Mouse (Mus musculus) spleen, postnatal 4 days (tissue): ENCODE results near the gene Tmbim6.

Experiments used
- DNase-seq, 2 experiments: peaks; one replicate each; pipeline ENCODE4 v3.0.0; 2022; ENCODE audit warnings: low spot score in 2 of 2

The Tmbim6 gene

DNA sequence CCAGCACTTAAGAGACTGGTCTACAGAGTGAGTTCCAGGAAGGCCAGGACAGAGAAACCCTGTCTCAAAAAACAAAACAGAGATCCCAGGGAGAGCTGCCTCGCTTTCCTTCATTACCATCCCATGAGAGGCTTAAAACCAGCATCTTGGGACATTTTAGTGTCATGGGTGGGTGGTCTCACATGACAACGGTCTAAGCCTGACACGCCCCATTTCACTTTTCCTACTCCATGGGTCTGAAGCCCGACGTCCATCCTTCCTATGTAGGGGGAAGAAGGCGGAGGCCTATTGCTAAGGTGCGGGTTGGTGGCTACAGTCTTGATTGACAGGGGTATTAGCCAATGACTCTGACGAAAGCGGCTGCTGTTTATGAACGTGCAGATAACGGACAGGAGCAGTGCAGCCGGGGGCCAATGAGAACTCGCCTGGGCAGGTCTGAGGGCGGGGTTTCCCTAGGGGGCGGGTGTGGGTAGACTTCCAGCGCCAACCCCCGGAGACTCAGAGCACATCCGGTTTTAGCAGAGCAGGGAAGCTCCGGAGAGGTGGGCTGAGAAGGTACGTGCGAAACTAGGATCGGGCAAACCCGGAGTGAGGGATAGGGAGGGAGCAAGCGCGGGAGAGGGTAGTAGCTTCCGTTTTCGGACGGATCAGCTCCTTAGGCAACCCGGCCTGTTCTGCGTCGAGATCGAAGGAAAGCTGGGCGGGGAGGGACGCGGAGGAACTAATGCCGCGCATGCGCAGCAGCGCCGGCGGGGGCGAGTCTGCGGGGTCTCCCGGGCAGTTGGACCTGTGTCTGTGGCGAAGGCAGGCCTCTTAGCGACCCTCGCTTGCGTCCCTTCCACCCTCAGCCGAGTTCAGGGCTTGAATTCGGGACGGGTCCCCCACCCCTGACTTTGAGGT is at the start of gene Tmbim6:
Tmbim6 (plus strand) TSS at position 397 of the 900 bp plus-strand sequence.
- DNase-seq, result peak; percentile 99

DNA sequence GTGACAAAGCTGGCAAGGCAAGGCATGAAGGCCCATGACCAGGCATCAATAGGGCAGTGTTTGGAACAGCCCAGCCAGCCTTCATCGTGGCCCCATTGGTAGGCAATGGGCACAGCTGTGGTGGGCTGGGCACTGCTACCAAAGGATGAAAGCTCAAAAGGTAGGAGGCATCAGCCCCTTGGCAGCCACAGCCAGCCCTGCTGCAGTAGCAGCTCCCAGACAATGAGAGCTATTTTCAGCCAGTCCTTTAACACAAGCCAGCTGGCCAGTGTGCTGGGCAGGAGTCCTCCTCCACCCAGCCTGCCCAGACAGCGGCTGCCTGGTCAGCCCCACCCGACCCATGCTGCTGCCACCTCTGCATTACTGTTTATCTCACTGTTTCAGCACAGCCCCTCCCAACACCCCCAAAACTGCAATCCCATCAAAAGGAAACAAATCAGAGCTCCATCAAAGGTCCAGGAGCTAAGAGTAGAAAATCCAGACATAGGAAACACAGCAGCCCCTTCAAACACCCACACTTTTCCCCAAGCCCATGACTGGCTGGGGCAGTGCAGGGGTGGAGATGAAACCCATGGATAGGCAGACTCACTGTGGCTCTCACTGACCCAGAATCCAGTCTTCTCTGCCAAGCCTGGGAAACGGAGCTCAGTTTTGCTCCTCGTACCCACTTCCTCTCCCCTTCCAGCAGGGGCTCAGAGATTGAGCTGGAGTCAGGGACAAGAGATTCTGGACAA is 49.1 kb upstream of the Tmbim6 start:
- DNase-seq, result no peak

DNA sequence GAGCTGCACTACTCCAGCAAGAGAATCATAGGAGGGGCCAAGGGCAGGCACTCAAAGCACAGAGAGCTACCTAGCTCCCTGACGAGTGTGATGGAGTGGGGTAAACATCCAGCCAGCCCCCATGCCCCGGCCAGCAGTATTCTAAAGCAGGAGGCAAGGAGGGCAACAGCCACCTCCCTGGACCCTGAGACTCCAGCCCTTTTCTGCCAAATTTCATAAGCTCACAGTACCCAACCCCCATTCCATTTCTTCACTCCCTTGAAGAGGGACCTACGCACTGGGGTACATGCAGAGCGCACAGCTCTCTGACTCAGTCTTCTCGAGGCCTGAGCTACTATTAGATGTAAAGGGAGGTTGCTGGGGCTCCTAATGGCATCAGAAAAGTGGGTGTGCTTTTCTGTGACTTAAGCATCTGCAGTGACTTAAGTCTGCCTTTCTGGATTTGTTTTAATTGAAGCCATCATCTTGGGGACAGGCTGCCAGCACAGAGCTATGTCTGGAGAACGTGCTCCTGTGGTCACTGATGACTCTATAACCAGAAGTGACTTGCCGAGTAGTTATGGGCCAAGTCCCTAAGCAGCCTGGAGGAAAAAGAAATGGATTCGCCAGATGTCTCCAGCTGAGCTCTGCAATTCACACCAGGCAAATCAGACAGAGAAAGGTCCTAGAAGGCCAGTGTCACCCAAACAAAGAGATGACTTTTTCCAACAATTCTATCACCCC is 48.4 kb upstream of the Tmbim6 start:
- no peak for DNase-seq

DNA sequence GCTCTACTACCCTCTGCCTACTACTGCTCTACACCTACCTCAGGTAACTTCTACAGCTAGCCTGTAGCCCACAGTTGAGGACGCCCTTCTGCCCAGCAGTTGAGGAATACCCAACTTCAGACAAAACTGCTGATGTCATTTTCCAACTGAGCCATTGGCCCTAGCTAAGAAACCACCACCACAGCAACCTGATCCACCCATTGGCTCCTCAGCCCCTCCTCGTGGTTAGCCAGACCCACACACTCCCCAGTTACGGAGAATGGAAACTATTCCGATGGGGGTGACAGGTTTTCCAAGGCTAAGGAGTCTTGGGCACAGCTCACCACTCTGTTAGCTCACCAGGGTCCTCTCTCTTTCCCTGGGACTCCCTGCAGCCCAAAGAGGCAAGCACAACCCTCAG is 47.7 kb upstream of the Tmbim6 start:
- DNase-seq, result no peak

DNA sequence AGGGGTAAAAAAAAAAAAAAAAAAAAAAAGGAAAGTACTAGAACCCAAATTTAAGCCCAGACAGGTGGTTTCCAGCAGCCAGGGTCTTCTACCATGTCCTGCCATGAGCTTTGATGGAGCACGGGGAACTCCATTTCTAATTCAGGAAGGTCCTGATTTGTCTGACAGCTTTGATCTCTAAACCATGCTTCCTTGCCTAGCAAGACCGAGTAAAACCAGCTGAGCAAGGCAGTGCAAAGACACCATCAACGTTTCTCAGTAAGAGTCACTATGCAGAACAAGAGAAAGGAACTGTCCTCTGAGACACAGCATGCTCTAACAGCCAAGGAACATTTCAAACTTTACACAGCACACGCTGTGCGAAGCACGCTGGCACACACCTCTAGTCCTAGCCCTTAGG is 41.1 kb upstream of the Tmbim6 start:
- DNase-seq, result no peak

DNA sequence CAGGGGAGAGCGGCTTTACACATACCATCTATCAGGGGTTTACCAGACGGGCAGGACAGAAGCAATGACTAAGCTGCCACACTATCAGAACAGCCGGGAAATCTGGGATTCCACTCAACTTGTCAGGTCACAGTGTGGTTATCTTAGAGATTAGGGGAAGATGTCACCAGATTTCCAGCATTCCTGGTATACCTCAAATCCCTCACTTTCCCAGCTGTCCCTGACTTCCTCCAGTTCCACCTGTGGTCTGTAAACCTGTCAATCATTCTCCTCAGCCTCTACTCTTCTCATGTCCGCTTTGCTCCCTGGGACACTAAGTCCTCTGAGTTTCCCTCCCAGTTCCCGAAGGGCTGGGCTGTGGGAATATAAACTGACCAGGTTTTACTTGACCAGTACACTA is 40.4 kb upstream of the Tmbim6 start:
- no peak for DNase-seq

DNA sequence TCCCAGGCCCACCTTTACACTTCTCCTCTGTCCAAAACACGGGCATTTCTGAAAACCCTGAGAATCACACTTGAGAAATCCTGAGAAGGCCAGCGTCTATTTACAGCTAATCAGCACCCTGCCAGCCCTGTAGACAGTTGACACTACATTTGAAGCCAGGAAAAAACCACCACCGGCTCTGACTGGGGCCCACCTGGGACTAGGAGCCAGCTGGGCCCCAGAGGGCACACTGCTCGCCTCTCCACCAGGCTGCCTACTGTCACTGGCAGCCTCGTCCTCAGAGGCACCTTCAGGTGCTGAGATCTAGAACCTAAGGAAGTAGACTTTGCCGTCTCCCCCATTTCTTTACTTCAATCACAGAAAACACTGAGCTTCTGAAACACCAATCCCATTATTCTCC is 37.0 kb upstream of the Tmbim6 start:
- no peak for DNase-seq

DNA sequence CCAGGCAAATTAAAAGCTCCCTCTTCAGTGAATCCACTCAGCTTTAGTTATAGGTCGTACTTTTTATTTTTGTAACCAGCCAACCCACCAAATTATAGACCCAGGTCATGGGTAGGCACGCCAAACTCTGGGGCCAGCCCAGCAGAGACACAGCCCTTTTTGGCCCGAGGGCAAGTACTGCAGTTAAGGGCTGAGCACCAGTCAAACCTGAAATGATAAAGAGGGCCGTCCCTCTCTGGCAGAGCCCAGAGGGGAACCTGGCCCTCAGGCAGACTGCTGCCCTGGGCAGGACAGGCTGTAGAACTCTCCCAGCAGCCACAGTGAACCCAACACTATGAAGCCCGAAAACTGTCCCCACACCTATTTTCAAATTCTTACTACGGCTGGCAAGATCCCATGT is 36.2 kb upstream of the Tmbim6 start:
- DNase-seq, result no peak

DNA sequence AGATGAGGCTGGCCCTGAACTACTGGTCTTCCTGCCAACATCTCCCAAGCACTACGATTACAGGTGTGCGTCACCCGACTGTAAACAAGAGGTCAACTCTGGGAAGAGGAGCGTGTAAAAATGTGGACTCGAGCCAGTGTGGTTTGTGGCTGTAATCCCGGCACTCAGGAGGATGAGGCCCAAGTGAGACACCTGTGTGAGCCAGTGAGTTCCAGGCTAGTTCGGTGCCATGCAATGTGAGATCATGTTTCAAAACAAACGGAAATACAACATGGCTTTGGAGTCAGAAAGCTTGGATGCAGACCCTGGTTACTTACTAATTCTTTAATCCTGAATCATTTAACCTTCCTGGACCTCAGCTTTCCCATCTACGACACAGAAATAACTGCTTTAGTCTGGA is 33.7 kb upstream of the Tmbim6 start:
- no peak for DNase-seq

DNA sequence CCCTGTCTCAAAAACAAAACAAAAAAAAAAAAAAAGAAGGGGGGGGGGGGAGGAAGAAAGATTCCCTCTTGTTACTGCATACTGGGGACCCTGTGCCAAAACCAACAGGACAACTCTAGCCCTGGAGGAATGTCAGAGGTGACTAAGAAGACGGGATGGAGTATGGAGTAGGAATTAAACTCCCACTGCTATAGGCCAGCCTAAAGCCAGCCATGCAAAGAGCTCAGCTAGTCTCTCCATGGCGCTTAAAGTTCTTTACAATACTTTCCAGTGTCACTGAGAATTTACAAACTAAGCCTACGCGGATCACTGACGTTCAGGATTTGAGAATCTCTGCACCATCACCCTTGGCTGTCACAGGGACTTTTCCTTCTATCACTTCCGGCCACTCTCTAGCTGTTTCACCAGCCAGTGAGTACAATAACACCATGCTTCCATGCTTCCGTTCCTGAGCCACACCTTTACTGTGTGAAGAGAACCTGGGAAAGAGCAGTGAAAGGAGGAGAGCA is 28.6 kb upstream of the Tmbim6 start:
- DNase-seq, result no peak

DNA sequence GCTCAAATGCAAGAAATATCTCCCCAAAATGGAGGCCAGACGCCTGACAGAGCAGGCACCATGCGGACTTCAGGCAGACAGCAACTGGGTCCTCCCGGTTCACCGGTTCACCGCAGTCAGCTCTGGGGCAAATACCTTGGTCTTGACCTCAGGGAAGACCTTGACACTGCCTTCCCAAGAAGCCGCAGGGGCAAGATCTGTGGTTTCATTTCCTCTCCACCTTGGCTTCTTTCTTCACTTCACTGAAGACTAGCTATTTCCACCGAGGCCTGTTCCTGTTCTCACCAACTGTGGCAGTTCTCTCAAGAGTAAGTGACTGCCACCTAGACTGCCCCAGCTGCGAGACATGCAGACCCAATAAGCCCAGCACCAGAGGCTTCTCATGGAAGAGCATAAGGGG is 27.8 kb upstream of the Tmbim6 start:
- DNase-seq, result peak in 1 of 2 experiments; percentile 50

DNA sequence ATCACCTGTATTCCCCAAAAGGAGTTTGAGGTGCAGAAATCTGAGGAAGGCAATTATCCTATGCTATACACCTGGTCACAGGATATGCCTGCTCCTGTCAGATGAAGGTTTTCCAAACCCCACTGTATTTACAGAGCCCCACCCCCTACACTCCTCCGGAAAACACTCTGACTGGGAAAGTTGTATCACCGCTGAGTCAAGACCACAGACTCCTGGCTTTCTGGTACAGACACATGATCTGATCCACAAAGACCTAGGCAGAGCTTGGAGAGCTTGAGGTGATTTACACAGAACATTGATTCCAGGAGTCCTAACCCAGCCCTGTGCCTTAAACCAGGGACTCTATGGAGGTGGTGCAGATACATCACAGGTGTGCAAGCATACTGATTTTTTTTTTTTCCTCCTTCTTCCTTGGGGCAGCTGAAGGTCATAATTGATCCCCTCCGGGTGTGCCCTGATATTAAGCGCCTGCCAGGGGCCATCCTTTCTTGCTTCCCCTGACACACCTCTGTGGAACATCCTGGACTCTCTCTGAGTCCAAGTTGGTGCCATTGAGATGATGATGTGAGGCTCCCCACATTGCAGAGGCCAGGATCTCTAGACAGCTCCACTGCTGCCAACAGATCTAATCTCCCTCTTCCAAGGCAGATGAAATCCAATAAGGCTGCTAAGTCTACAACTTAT is 24.0 kb upstream of the Tmbim6 start:
- no peak for DNase-seq

DNA sequence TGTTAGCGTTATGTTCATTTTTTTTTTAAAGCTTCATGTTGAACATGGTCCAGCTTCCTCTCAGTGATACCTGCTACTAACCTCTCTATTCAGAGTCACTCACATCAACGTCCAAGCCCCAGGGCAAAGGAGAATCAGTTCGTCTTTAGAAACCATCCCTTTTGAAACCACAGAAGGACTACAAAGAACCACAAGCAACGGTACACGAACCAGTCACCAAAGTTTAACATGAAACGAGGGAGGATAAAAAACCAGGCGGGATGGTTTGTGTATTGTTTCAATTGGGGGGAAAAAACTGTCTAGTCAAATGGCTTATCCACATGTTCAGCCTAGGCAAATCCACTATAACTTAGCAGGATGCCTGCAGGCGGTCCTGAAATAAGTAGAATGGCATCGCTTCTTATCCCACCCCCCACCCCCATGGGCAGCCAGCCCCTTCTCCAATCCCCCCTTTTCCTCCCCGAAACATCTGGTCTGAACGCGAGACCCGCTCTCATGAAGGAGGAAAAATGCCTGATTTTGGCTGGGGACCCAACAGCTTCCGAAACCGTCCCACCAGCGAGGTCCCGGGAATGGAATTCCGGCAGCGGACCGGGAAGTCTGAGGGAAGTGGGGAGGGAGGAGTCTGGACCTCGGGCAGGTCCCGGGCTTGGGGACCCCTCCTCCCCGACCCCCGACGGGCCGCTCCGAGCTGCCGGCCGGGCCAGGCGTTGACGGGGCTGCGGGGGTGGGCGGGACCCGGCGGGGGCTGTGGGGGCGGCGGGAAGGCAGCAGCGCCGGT is 23.1 kb upstream of the Tmbim6 start:
- peak in 1 of 2 experiments; percentile 69 for DNase-seq

DNA sequence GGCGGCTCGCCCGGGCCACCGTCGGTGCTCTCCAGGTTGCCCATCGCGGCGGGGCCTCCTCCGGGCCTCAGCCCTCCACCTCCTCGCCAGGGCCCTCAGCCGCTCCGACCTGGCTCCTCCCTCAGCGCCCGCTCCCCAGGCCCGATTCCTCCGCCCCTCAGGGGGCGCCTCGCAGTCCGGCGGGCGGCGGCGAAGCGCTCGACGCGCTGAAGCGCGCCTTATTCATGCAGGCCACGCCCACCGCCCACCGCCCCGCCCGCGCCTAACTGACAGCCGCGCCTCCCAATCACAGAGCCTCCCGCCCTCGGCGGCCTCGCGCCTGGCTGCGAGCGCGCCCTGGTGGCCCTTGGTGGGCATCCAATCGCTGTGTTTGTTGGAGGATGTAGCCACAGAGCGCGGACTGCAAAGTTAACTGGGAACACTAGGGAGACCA is 22.4 kb upstream of the Tmbim6 start, which contains the start of gene Fmnl3:
Fmnl3 (minus strand) TSS at position 224 of the 433 bp plus-strand sequence.
- peak; percentile 93 to 99 for DNase-seq

DNA sequence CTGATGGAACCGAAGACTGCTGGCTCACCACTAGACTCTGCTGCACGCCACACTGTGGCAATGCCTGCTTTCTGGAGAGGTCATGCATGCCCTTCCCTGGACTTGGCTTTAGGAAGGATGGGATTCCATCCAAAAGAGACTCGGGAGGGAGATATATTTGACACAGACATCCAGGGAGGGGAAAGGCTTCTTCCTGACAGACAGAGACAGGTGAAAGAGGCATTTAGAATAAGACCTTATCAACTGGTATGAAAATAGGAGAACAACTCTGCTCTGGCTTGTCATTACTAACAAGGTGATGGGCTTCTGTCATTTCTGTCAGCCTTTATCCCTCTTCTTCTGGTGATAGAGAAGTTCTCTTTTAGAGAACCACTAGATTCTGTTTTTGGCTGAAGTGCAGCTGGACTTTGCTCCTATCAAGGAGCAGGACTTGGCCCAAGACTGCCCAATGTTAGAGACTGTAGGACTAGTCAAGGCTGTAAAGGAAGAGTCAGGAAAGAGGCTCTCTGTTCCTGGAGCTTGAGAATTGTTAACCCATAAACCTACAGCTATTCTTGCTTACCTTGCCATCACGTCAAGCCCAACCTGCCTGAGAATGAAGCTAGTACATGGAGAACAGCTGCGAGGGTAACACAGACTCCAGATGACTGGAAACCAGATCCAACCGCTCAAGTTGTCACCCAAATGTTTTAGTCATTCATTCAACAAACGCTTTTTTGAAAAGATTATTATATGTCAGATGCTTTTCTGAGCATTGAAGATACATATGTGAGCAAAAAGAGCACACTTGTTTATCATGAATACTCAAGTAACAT is 20.9 kb upstream of the Tmbim6 start:
- DNase-seq, result no peak

DNA sequence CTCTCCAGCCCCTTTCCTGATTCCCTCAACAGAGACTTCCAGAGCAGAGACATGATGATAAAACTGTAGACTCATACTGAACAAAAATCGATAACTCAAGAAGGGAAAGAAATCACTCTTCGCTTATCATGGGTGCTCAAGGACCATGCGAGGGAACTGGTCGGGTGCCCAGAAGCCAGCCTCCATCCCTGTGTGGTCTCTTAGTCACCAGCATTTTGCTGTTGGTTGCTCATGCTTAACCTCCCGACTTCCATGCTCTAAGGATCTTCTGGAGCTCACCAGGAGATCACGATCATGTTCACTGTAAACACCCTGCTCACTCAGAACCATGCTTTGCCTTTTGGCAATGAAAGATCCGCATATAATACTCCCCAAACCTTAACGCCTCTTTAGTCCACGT is 19.9 kb upstream of the Tmbim6 start:
- DNase-seq, result no peak

DNA sequence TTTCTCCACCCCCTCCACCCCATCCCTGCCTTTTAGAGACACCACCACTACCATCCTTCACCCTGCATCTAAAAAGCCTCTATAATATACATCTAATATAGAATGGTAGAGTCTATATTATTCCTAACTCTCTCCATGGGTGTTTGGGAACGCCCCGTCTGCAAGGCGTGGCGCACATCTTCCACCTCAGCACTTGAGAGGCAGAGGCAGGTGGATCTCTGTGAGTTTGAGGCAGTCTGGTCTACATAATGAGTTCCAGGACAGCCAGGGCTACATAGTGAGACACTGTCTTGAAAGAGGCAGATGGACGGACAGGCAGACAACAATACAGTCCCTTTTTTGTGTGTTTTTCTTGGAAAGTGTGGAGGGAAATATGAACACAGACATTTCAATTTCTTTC is 17.6 kb upstream of the Tmbim6 start:
- DNase-seq, result no peak

DNA sequence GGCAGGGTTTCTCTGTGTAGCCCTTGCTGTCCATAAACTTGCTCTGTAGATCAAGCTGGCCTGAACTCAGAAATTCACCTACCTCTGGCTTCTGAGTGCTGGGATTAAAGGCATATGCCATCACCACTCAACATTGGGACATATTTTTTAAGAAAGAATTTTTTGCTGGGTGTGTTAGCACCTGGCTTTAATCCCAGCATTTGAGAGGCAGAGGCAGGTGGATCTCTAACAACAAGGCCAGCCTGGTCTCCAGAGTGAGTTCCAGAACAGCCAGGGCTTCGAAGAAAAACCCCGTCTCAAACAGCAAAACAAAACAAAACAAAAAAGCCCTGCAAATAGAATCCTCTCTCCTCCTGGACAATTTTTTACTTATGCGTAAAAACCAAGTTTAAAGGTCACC is 17.1 kb upstream of the Tmbim6 start:
- no peak for DNase-seq

DNA sequence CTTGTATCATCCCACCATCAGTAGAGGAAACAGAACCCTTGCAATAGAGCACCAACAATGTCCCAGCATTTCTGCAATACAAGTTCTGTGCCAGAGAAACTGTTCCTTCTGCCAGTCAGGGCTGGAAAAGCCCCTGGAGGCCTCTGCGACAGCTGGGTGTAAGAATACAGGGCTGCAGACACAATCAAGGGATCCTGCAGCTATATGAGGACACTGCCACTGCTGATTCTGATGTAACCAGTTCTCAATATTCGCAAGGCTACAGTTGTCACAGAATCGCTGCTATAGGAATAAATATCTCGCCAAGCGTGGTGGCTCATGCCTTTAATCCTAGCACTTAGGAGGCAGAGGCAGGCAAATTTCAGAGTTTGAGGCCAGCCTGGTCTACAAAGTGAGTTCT is 16.4 kb upstream of the Tmbim6 start:
- no peak for DNase-seq

DNA sequence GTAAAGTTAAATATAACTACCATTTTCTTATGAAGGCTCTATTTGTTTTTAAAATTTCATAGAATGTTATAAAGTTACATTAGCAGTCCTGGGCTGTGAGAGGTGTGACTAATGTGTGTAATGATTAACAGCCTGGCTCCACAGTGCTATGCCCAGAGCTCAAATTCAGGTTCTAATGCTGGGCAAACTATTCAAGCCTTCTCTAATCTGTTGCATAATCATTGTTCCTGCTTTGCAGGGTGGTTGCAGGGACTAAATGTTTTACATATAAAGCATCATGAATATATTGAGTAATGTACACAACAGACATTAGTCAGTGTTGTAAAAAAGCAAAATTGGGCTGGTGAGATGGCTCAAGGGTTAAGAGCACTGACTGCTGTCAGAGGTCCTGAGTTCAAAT is 9.8 kb upstream of the Tmbim6 start:
- DNase-seq, result no peak
